Mouse (Mus musculus) left cerebral cortex, adult 2 months (tissue): ENCODE measurements around the gene Tmed11. TPM values are rescaled to one million over a fixed set of nuclear protein-coding genes. Genes with fewer than 3 reads are reported as not detected.

Source experiments
- DNase-seq, 2 experiments: peaks; one replicate each; pipeline ENCODE4 v3.0.0; 2021 to 2022; ENCODE audit warnings: low spot score in 2 of 2, mixed read lengths in 1 of 2; ENCODE audit errors: extremely low spot score in 1 of 2
- H3K27ac ChIP-seq: fragments of 200-600 bp; 2 replicates; pipeline ENCODE4 v1.8.1; 2022
- H3K4me3 ChIP-seq: fragments of 200-600 bp; 2 replicates; pipeline ENCODE4 v1.8.1; 2022
- CTCF ChIP-seq: fragments of 200-600 bp; IDR thresholded peaks from 2 replicates; pipeline ENCODE4 v1.8.1; 2022; ENCODE audit warnings: antibody characterized with exemption, mild to moderate bottlenecking, moderate library complexity
- intact Hi-C: fragments of 180-260 bp; cut with DNase I; formaldehyde crosslinking; loops from one replicate; pipeline ENCODE4 v1.15.1; 2025
- total RNA-seq, 2 experiments: library from RNA; stranded (reverse); gene quantifications; 2 replicates each; pipeline ENCODE4 v1.2.3; 2021

Gene Tmed11
- total RNA-seq, 2 experiments from 2014 or later: not detected

DNA sequence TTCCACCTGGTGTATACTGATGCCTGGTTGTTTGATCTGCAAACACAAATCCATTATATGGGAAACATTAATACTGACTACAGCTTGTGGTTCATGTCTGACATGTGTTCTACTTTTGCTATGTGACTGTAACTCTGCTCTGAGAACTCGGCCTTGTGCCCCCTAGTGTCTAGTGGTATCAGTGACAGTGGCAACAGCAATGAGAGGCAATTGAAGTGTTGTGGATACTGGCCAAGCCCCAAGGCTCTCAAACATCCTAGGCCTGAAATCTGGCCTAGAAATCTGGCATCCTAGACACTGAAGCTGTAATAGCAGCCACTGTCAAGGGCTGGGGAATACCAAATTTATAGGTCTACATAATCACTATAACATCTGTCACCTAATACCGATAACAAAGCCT, 51.3 kb downstream of the Tmed11 start:
- TF ChIP-seq CTCF: peak; percentile 5; the same call in 1 of the 2 replicates
- H3K27ac ChIP-seq: no peak overlapping the region
- no peak overlapping the region for H3K4me3 ChIP-seq
- no peak for DNase-seq
- intact Hi-C loops: no loop called here

DNA sequence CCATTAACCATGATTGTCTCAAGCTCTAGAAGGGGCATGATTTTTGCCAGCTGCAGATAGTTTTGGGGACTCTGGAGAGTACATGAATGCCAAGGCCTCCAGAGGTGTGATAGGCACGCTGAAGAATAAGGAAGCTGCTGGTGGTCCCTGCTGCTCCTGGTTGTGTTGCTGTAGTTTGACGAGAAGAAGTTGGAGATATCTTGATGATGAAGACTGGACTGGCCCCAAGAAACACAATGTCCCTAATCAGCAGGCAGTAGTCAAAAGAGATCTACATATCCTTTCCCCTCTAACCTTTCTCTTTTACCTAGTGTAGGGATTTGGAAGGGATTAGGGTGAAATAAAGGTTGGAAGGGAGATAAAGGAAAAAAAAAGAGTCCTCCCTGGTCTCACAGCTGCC, 52.6 kb downstream of the Tmed11 start:
- intact Hi-C loops: no loop called here
- no peak for TF ChIP-seq CTCF
- DNase-seq: no peak
- no peak overlapping the region for H3K4me3 ChIP-seq
- no peak overlapping the region for H3K27ac ChIP-seq

- H3K4me3 ChIP-seq: no peak overlapping the region
- no peak overlapping the region for H3K27ac ChIP-seq
- intact Hi-C loops: no loop called here
- no peak for TF ChIP-seq CTCF
- no peak for DNase-seq
These were observed 53.3 kb downstream of the Tmed11 start for GRCm38 (mm10) chr5:108741844-108742243.

GRCm38 (mm10) chr5:108727425-108727824, 67.7 kb downstream of the Tmed11 start:
- no peak overlapping the region for H3K27ac ChIP-seq
- no peak for TF ChIP-seq CTCF
- DNase-seq: no peak
- H3K4me3 ChIP-seq: no peak overlapping the region
- intact Hi-C loops: loop anchor here (2.0 kb wide), 2 partner anchors 35 to 57 kb away; partner anchors contain the start of gene Fgfrl1

Other genes starting within 250 kb of the Tmed11 start
- gene Cplx1, start 245.3 kb downstream of the Tmed11 start, total RNA-seq: 100 to 1,000 TPM; 713 to 727 TPM
- gene Gak, start 165.6 kb downstream of the Tmed11 start, total RNA-seq: 100 to 1,000 TPM in 1 of 2 experiments, 10 to 100 TPM in 1; 98.8 to 106 TPM
- 10 to 100 TPM; 40.8 to 43.2 TPM for gene Tmem175, start 165.6 kb downstream of the Tmed11 start, total RNA-seq
- 10 to 100 TPM; 14.9 to 20.8 TPM for gene Idua, start 135.0 kb downstream of the Tmed11 start, total RNA-seq
- 10 to 100 TPM; 58.9 to 59.7 TPM for gene Dgkq, start 125.7 kb downstream of the Tmed11 start, total RNA-seq
- 1 to 10 TPM in 1 of 2 experiments, under 1 TPM in 1; 0.89 to 1.4 TPM for gene Slc26a1, start 119.8 kb downstream of the Tmed11 start, total RNA-seq
- 10 to 100 TPM; 19.7 to 21.7 TPM for gene Fgfrl1, start 103.0 kb downstream of the Tmed11 start, total RNA-seq
- not detected for gene Rnf212, start 20.4 kb downstream of the Tmed11 start, total RNA-seq
- not detected for gene Vmn2r8, start 13.5 kb upstream of the Tmed11 start, total RNA-seq
- gene Vmn2r9, start 57.2 kb upstream of the Tmed11 start, total RNA-seq: not detected
- gene Vmn2r10, start 211.2 kb upstream of the Tmed11 start, total RNA-seq: not detected